Mouse (Mus musculus): ENCODE data around the gene Slc23a4. TPM values are rescaled to one million over a fixed set of nuclear protein-coding genes. Genes with fewer than 3 reads are reported as not detected.

Gene Slc23a4
- polyA plus RNA-seq, 1 experiment = 0.07 TPM

GRCm38 (mm10) chr6:34927594-34927993, 60.6 kb downstream of the Slc23a4 start:
- Histone ChIP-seq H3ac (ENCODE audit: control insufficient read depth, insufficient read length) (no peak overlapping the region), H3K4me3 (no peak overlapping the region), H3K27me3 (ENCODE audit: control insufficient read depth, insufficient read depth, insufficient read length) (no peaks in the 10 kb centered on the region), H3K36me3 (ENCODE audit: control insufficient read depth, insufficient read depth) (no peaks in the 10 kb centered on the region), H3K79me2 (ENCODE audit: control insufficient read depth, insufficient read depth) (no peaks in the 10 kb centered on the region), H3K4me2 (ENCODE audit: low read depth) (no peak overlapping the region)
- TF ChIP-seq MYOD1 (IDR thresholded peaks at IDR 0.05; ENCODE audit: control insufficient read depth in 1 of 3, insufficient read length in 2 of 3, low read depth in 2 of 3) = no peak
- TF ChIP-seq E2F4 (IDR thresholded peaks at IDR 0.05; ENCODE audit: insufficient read depth) = no peak
- TF ChIP-seq POLR2AphosphoS2 (IDR thresholded peaks at IDR 0.05; ENCODE audit: insufficient read length, low read depth) = no peak
- TF ChIP-seq CEBPB (IDR thresholded peaks at IDR 0.05; ENCODE audit: insufficient read depth, poor library complexity, severe bottlenecking) = no peak
- TF ChIP-seq REST (IDR thresholded peaks at IDR 0.05; ENCODE audit: insufficient read depth, insufficient read length) = no peak
- no peak for TF ChIP-seq TCF3 (IDR thresholded peaks at IDR 0.05; ENCODE audit: insufficient read length, low read depth)
- no peak for TF ChIP-seq SRF (IDR thresholded peaks at IDR 0.05; ENCODE audit: control insufficient read depth, insufficient read length, low read depth)
- no peak for TF ChIP-seq POLR2A (IDR thresholded peaks at IDR 0.05; ENCODE audit: insufficient read length, low read depth)
- TF ChIP-seq MYOG (IDR thresholded peaks at IDR 0.05; ENCODE audit: control insufficient read depth in 1 of 3, insufficient read depth in 1 of 3, insufficient read length in 2 of 3, low read depth in 2 of 3) = no peak
- no peak for TF ChIP-seq USF1 (IDR thresholded peaks at IDR 0.05; ENCODE audit: low read depth)
- no peak for TF ChIP-seq TCF12 (IDR thresholded peaks at IDR 0.05; ENCODE audit: insufficient read depth, poor library complexity, severe bottlenecking)
- TF ChIP-seq MAX (IDR thresholded peaks at IDR 0.05; ENCODE audit: low read depth) = no peak

- no peak overlapping the region for H3K4me2 ChIP-seq (ENCODE audit: low read depth)
- TF ChIP-seq E2F4 (IDR thresholded peaks at IDR 0.05; ENCODE audit: insufficient read depth) (no peak), TCF3 (IDR thresholded peaks at IDR 0.05; ENCODE audit: insufficient read length, low read depth) (no peak), POLR2AphosphoS2 (IDR thresholded peaks at IDR 0.05; ENCODE audit: insufficient read length, low read depth) (no peak), REST (IDR thresholded peaks at IDR 0.05; ENCODE audit: insufficient read depth, insufficient read length) (no peak), USF1 (IDR thresholded peaks at IDR 0.05; ENCODE audit: low read depth) (no peak), MYOD1 (IDR thresholded peaks at IDR 0.05; ENCODE audit: control insufficient read depth in 1 of 3, insufficient read length in 2 of 3, low read depth in 2 of 3) (no peak), TCF12 (IDR thresholded peaks at IDR 0.05; ENCODE audit: insufficient read depth, poor library complexity, severe bottlenecking) (no peak), SRF (IDR thresholded peaks at IDR 0.05; ENCODE audit: control insufficient read depth, insufficient read length, low read depth) (no peak), POLR2A (IDR thresholded peaks at IDR 0.05; ENCODE audit: insufficient read length, low read depth) (no peak), MAX (IDR thresholded peaks at IDR 0.05; ENCODE audit: low read depth) (no peak)
- H3K27me3 ChIP-seq (ENCODE audit: control insufficient read depth, insufficient read depth, insufficient read length) = no peaks in the 10 kb centered on the region
- no peaks in the 10 kb centered on the region for H3K79me2 ChIP-seq (ENCODE audit: control insufficient read depth, insufficient read depth)
- no peak overlapping the region for H3ac ChIP-seq (ENCODE audit: control insufficient read depth, insufficient read length)
- H3K36me3 ChIP-seq (ENCODE audit: control insufficient read depth, insufficient read depth) = no peaks in the 10 kb centered on the region
- H3K4me3 ChIP-seq = no peak overlapping the region
Observed at GRCm38 (mm10) chr6:34927156-34927555, 61.0 kb downstream of the Slc23a4 start.

- H3K79me2 ChIP-seq (ENCODE audit: control insufficient read depth, insufficient read depth) = no peaks in the 10 kb centered on the region
- no peak for TF ChIP-seq E2F4 (IDR thresholded peaks at IDR 0.05; ENCODE audit: insufficient read depth)
- no peak overlapping the region for H3K4me2 ChIP-seq (ENCODE audit: low read depth)
- no peak overlapping the region for H3ac ChIP-seq (ENCODE audit: control insufficient read depth, insufficient read length)
- H3K27me3 ChIP-seq (ENCODE audit: control insufficient read depth, insufficient read depth, insufficient read length) = no peaks in the 10 kb centered on the region
- no peaks in the 10 kb centered on the region for H3K36me3 ChIP-seq (ENCODE audit: control insufficient read depth, insufficient read depth)
- no peak overlapping the region for H3K4me3 ChIP-seq
Observed at GRCm38 (mm10) chr6:34921941-34922340, 66.3 kb downstream of the Slc23a4 start.

GRCm38 (mm10) chr6:34920631-34921030, 67.6 kb downstream of the Slc23a4 start:
- H3K79me2 ChIP-seq (ENCODE audit: control insufficient read depth, insufficient read depth) = no peaks in the 10 kb centered on the region
- no peak overlapping the region for H3ac ChIP-seq (ENCODE audit: control insufficient read depth, insufficient read length)
- no peaks in the 10 kb centered on the region for H3K27me3 ChIP-seq (ENCODE audit: control insufficient read depth, insufficient read depth, insufficient read length)
- no peak overlapping the region for H3K4me2 ChIP-seq (ENCODE audit: low read depth)
- H3K4me3 ChIP-seq = no peak overlapping the region
- H3K36me3 ChIP-seq (ENCODE audit: control insufficient read depth, insufficient read depth) = no peaks in the 10 kb centered on the region
- TF ChIP-seq REST (IDR thresholded peaks at IDR 0.05; ENCODE audit: insufficient read depth, insufficient read length) (no peak), E2F4 (IDR thresholded peaks at IDR 0.05; ENCODE audit: insufficient read depth) (no peak), CEBPB (IDR thresholded peaks at IDR 0.05; ENCODE audit: insufficient read depth, poor library complexity, severe bottlenecking) (no peak), TCF12 (IDR thresholded peaks at IDR 0.05; ENCODE audit: insufficient read depth, poor library complexity, severe bottlenecking) (no peak), MAX (IDR thresholded peaks at IDR 0.05; ENCODE audit: low read depth) (no peak), MYOG (IDR thresholded peaks at IDR 0.05; ENCODE audit: control insufficient read depth in 1 of 3, insufficient read depth in 1 of 3, insufficient read length in 2 of 3, low read depth in 2 of 3) (no peak), POLR2AphosphoS2 (IDR thresholded peaks at IDR 0.05; ENCODE audit: insufficient read length, low read depth) (no peak), TCF3 (IDR thresholded peaks at IDR 0.05; ENCODE audit: insufficient read length, low read depth) (no peak), MYOD1 (IDR thresholded peaks at IDR 0.05; ENCODE audit: control insufficient read depth in 1 of 3, insufficient read length in 2 of 3, low read depth in 2 of 3) (no peak), USF1 (IDR thresholded peaks at IDR 0.05; ENCODE audit: low read depth) (no peak), POLR2A (IDR thresholded peaks at IDR 0.05; ENCODE audit: insufficient read length, low read depth) (no peak), SRF (IDR thresholded peaks at IDR 0.05; ENCODE audit: control insufficient read depth, insufficient read length, low read depth) (no peak)

- Histone ChIP-seq H3K4me2 (ENCODE audit: low read depth) (no peak within 1 kb of the TSS), H3K36me3 (ENCODE audit: control insufficient read depth, insufficient read depth) (no peaks in the 10 kb centered on the region), H3K27me3 (ENCODE audit: control insufficient read depth, insufficient read depth, insufficient read length) (no peaks in the 10 kb centered on the region), H3K4me3 (no peak within 1 kb of the TSS), H3K79me2 (ENCODE audit: control insufficient read depth, insufficient read depth) (no peaks in the 10 kb centered on the region), H3ac (ENCODE audit: control insufficient read depth, insufficient read length) (no peak within 1 kb of the TSS)
- TF ChIP-seq MAX (IDR thresholded peaks at IDR 0.05; ENCODE audit: low read depth) = no peak
- TF ChIP-seq MYOG (IDR thresholded peaks at IDR 0.05; ENCODE audit: control insufficient read depth in 1 of 3, insufficient read depth in 1 of 3, insufficient read length in 2 of 3, low read depth in 2 of 3) = no peak
- no peak for TF ChIP-seq SRF (IDR thresholded peaks at IDR 0.05; ENCODE audit: control insufficient read depth, insufficient read length, low read depth)
- no peak for TF ChIP-seq MYOD1 (IDR thresholded peaks at IDR 0.05; ENCODE audit: control insufficient read depth in 1 of 3, insufficient read length in 2 of 3, low read depth in 2 of 3)
- no peak for TF ChIP-seq POLR2A (IDR thresholded peaks at IDR 0.05; ENCODE audit: insufficient read length, low read depth)
- no peak for TF ChIP-seq POLR2AphosphoS2 (IDR thresholded peaks at IDR 0.05; ENCODE audit: insufficient read length, low read depth)
- TF ChIP-seq CEBPB (IDR thresholded peaks at IDR 0.05; ENCODE audit: insufficient read depth, poor library complexity, severe bottlenecking) = no peak
- TF ChIP-seq REST (IDR thresholded peaks at IDR 0.05; ENCODE audit: insufficient read depth, insufficient read length) = no peak
- TF ChIP-seq E2F4 (IDR thresholded peaks at IDR 0.05; ENCODE audit: insufficient read depth) = no peak
- TF ChIP-seq TCF12 (IDR thresholded peaks at IDR 0.05; ENCODE audit: insufficient read depth, poor library complexity, severe bottlenecking) = no peak
- TF ChIP-seq USF1 (IDR thresholded peaks at IDR 0.05; ENCODE audit: low read depth) = no peak
- no peak for TF ChIP-seq TCF3 (IDR thresholded peaks at IDR 0.05; ENCODE audit: insufficient read length, low read depth)
Observed at GRCm38 (mm10) chr6:34919956-34920355, 68.2 kb downstream of the Slc23a4 start, which contains the start of gene Stra8. Stra8 (plus strand) TSS chr6:34920163.

Data from myocyte (in vitro differentiated cells).